ENCODE assay signal across 13 mouse cellular contexts in the genomic region with DNA sequence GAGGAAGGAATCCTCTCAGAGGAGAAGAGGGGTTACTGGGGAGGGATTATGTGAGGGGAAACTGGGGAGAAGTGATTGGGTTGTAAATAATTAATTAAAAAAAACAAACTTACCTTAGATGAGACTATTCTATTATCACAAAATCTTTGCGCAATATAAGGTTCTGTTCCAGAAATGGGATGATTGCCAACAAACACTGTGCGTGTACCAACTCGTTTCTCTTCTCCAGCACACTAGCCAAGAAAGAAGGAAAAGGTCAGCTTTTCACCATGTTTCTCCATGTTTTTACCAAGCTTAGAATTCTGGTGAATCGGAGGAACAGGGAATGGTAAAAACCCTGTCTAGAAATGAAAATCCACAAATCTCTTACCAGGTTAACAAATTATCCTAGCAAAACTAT.
"Had no signal": no experiment of that assay in that cellular context is flagged by ENCODE, and none has a peak within 500 bp of the region (broad histone marks: within the 10 kb centered on the region; RNA-seq: fewer than 3 reads in every experiment).

No protein-coding gene starts in this region.

- DNase-seq: liver, embryonic 13.5 days; lung, adult 18-20 months; lung, embryonic 14.5 days; lung, postnatal 10 days; lung, postnatal 4 days; midbrain, embryonic 14.5 days; retina, postnatal 1 day; right cerebral cortex, adult 18-20 months; right cerebral cortex, postnatal 14 days; spleen, adult 18-20 months; thymus, adult 18-20 months; thymus, postnatal 14 days; thymus, postnatal 4 days had no signal
